Mouse (Mus musculus): Measurements from ENCODE around the gene Ccdc148.

The Ccdc148 gene

DNA sequence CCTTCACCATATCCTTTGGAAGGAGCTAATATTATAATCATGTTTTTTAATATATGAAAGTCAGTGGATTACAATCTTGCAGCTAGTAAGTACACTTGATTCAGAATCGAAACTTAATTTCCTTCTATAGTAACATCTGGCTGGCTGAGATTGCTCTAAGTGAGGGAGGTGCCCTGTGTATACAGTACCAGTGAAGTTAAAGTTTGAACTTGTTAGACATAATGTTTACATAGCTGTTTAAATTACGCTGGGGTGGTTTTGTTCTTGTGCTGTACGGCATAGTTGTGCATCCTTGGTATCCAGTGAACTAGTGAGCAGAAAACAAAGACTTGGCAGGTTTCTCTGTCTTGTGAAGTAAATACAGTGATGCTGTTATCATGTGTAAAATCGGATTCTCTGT lies 18.5 kb upstream of the Ccdc148 start:
- no peak for DNase-seq

- peak; percentile 58 for DNase-seq
Measured at GRCm38 (mm10) chr2:59178191-59178590, 17.7 kb upstream of the Ccdc148 start.

DNA sequence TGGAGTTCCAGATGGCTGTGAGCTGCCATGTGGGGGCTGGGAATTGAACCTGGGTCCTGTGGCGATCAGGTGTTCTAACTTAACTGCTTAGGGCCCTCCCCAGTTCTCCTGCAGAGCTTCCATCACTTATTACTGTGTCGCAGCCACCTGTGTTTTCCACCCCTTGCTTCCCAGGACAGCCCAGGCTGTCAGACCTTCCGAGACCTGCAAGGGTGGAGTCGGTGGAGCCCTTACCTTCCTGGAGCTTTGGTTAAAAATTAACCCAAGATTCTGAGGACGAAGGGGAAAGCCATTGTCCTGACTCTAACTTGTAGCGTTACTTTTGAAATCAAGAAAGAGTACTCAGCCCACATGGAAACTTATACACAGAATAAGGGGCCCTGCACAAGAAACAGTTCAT lies 15.4 kb upstream of the Ccdc148 start:
- DNase-seq = no peak

DNA sequence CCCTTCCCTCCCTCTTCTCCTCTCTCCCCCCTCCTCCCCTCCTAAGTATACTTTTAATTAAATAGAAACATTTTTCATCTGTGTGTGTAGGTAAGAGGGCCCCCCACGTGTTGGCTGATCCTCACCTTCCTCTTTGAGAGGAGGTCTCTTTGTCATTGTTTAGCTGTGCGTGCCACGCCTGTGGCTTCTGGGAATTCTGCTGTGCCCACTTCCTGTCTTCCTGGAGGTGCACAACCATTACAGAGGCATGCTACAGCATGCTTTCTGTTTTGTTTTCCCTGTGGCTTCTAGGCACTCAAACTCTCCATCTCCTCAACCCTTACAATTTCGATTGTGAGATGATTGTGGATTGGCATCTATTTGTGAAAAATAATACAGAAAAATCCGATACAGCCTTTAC lies 11.1 kb upstream of the Ccdc148 start:
- DNase-seq = no peak

DNA sequence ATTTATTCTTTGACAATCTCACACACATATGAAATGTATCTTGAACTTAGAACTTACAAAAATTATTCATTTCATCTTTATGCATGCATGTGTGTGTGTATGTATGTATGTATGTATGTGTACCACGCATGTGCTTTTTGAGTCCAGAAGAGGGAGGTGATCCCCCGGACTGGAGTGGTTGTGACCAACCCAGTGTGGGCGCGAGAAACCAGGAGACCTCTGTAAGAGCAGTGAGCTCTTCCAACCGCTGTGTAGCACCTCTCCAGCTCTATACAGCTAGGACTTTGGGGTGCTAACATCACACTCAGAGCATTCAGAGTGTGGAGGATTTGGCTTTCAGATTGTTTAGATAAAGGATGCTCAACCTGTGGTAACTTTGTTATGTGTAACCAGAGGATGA lies 10.1 kb upstream of the Ccdc148 start:
- no peak for DNase-seq

- DNase-seq = no peak
Measured at GRCm38 (mm10) chr2:59170208-59170589, 9.7 kb upstream of the Ccdc148 start.

DNA sequence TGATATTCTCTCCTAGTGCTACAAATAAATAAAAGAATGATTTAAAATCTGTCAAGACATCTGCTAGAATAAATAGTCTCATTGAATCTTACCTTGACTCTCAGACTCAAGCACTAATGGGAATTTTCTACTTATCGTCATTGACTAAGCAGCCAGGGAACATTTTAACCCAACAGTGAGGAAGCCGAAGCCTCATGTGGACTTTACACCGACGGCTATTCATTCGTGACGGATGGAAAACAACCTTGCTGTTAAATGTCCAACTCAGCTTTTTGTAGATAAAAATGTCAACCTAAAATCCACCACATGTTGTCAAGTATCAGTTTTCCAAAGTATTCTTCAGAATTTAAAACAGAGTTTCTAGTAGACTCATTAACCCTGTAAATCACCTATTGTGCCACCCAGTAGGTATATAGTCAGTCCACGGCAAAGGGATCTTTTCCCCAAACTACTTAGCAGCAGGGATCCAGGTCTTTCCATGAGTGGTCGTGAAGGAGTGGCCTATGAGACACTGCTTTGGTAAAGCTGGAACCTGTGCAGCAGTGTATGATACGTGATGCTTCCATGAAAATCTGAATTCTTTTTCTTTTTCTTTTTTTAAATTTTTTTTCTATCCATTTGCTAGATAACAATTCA lies 9.2 kb upstream of the Ccdc148 start:
- no peak for DNase-seq

- DNase-seq = no peak
Measured at GRCm38 (mm10) chr2:59167830-59168229, 7.3 kb upstream of the Ccdc148 start.

DNA sequence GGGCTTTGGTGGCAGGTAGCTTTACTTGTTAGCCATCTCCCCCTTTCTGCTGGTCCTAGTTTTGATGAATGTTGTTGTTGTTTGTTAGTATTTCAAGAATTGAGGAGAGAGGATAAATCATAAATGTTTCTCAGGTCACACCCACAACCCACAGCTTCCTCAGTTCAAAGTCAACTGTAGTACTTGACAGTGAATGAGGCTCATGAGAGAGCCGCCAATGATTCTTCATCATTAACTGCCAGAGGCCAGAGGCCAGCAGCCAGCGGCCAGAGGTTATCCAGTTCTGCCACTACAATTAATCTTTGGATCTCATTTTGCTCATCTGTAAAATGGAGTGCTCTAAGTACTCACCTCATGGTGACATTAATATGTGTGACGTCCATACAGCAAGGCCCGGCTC lies 6.5 kb upstream of the Ccdc148 start:
- DNase-seq = no peak

DNA sequence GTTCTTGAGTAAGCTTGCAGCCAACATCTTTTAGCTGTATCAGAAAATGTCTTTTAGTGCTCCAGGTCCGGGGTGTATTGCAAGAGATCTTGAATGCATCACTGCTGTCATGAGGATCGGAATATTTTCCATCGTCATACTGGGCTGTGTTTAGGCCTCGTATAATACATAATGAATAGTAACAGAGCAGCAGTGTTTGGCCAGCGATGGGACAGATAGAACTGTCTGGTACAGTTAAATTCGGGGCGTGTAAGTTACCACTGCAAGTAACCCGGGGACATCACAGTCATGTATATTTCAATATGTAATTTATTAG lies 1.8 kb upstream of the Ccdc148 start:
- no peak for DNase-seq

DNA sequence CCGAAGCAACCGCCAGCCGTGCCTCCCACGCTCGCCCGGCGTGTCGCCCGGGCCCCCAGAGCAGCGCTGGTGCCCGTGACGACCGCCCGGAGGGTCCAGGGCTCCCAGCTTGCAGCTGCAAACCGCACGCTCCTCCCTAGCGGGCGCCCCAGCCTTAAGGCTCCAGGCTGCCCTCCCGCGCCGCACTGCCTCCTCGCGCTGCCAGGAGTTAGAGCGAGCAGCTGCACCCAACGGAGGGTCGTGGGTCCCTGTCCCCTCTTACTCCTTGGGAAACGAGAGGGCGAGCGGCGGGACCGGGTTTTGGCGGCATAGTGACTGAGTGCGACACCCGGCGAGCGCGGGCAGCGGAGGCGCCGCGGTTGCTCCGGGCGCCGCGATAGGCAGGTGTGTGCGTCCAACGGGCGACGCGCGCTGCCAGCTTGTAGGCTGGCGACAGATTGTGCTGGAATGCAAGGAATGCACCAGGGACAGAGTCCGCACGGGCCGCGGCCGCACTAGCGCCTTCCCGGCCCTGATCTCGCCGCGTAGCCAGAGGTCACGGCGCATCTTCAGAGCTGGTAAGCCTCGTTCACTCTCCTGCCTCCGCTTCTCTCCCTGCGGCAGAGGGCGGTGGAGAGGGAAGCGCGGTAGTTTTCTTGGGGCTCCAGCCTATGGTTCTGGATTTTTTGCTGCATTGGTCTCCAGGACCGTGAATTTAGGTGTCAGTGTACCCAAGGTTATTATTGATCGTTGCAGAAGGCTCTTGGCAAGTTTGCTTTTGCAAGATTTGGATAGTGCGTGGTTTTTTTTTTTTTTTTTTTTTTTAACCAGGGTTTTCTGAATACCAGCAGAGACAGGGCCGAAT lies 1.2 kb upstream of the Ccdc148 start:
- DNase-seq = peak; percentile 84

DNA sequence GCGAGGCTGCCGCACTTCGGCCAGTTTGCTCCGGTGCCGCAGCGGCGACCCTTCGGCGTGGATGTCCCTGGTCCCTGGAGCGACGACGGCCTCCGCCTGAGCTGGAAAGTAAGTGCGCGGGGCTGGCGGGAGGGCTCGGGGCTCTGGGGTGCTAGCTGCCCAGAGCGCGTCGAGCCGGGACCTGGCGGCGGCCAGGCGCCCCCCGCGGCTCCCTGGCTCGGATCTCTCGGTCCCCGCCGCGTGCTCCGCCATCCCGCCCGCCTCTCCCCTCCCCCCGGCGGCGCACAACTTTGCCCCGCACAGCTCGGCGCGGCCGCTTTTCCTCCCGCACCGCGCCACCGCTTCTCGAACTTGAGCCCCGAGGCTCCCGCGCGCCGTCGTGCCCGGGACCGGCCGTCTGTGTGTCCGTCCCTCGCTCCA lies 548 bp upstream of the Ccdc148 start:
- DNase-seq = no peak

DNA sequence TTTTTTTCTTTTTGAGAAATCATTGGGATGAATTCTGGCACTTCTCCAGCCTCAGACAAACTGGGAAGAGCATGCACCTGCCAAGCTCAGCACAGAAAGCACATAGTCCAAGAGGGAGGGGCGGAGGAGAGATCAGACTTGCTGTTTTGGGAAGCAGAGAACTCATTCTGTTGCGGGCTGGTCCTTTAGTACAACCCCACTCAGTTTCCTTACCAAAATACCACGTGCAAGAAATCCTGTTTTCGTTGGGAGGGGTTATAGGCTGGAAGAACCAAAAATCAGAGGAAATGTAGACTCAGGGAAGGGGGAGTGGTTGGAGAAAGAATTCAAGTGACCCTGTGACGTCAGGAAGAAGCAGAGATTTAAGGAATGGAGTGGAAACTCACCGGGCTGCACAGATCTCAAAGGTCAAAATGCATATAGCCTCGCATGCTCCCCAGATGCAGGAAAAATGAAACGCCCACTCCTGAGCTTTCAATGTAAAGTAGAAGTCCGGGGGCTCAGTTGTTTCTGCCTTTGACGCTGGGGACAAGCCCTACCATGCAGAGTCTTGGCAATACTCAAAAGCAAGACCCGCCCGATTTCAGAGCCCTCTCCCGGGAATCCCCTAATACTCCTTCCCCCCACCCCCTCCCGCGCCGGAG lies 400 bp downstream of the Ccdc148 start:
- DNase-seq = peak; percentile 60

GRCm38 (mm10) chr2:59158117-59158516 lies 2.4 kb downstream of the Ccdc148 start:
- DNase-seq = no peak

DNA sequence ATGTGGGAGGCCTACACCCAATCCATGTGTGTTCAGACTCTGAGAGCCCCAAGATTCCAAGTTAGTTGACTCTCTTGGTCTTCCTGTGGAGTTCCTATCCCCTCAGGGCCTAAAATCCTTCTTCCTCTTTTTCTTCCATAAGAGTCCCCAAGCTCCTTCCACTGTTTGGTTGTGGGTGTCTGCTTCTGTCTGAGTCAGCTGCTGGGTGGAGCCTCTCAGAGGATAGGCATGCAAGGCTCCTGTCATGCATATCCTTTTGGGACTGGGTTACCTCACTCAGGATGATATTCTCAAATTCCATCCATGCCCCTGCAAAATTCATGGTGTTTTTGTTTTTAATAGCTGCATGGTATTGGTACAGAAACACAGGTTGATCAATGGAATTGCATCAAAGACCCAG lies 5.1 kb downstream of the Ccdc148 start:
- no peak for DNase-seq

DNA sequence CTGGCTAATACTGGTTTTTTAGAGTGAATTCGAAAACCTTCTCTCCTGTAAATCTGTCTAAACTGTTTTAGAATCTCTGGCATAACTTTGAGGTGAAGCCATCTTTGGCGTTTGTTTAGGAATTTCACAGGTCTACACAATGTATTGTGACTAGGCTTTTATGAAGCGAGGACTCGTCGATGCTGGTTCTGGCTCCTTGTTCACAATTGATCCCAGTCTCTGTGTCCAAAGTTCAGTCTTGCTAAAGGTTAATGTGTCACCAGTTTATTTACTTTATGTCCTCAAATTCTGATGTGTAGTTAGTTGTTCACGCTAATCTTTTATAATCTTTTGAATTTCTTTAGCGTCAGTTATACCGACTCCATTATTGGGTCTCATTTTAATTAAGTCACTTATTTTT lies 29.4 kb downstream of the Ccdc148 start:
- DNase-seq = no peak

- no peak for DNase-seq
Measured at GRCm38 (mm10) chr2:59129821-59130220, 30.7 kb downstream of the Ccdc148 start.

DNA sequence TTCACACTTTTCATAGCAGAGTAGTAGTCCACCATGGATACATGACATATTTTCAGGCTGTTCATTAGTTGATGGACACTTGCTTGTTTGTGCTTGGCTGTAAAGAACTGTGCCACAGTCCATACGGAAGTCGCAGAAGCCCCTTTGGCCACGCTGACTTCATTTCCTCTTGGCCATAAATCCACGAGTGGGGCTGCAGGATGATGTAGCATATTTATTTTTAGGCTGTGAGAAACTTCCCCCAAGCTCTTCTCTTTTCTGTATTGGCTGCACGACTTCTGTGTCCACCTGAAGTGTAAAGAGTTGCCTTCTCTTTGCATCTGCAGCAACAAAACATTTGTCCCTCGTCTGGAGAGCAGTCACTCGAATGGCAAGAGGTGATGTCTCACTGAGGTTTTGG lies 31.5 kb downstream of the Ccdc148 start:
- DNase-seq = no peak

- DNase-seq = no peak
Measured at GRCm38 (mm10) chr2:59055615-59056145, 104.8 kb downstream of the Ccdc148 start.

DNA sequence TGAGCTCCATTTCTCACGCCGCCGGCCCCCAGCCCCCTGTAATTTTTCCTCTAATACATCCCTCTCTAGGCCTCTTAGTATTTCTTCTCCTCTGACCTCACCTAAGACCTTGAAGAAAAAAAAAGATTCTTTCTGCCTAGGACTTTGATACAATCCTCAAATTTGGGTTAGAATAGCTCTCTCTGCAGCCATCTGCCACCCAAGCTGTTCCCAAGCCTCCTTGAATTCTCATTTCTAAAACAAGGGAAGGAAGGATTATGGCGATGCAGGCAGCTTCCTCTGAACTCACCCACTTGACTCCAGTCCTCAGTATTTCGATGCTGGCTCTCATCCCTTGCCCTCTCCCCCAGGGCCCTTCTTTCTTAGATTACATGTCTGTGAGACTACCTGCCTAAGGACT lies 106.1 kb downstream of the Ccdc148 start:
- DNase-seq = no peak

GRCm38 (mm10) chr2:59053461-59054039 lies 106.9 kb downstream of the Ccdc148 start:
- DNase-seq = no peak

GRCm38 (mm10) chr2:59050245-59050824 lies 110.1 kb downstream of the Ccdc148 start:
- DNase-seq = peak; percentile 77

DNA sequence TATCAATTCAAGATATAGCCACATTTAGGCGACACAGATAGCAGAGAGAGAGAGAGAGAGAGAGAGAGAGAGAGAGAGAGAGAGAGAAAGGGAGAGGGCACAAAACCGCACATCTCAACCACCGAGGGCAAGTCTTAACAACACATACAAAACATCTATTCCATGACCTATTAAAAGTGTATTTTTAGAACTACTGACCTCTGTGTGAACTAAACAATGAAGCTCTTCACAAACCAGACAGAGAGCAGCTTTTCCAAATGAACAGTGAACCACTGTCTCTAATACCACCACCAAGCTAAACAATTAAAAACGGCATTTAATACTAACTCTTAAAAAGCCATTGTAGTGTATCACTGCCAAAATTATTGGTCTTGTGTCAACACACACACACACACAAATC lies 110.8 kb downstream of the Ccdc148 start:
- peak; percentile 72 for DNase-seq
